ENCODE assay signal across 9 mouse cellular contexts in the genomic region with DNA sequence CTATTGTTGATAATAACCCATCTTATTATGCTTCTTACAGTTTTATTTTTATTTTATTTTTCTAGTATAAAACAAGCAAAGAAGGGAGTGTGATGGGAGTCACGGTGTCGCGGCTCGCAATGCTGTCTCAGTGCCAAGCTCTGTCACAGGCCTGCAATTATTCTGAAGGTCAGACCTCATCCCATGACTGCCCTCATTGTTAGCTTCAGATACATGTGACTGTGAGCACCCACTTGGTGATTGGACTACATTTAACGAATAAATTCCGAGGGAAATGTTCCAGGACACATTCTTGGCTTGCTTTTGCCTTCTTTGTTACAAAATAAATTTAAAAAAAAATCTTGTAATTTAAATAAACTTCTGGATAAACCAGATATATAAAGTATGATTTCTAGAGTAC. TPM values are rescaled to one million over a fixed set of nuclear protein-coding genes. Genes with fewer than 3 reads are reported as not detected.
A peak's percentile ranks its signal among the peaks of the same experiment; 100 is the strongest.
DNase-seq lines count a peak whose midpoint lies in the region; ATAC-seq and TF ChIP-seq lines count a peak whose summit lies in the region.
"Had no signal": no experiment of that assay in that cellular context is flagged by ENCODE, and none has a peak within 500 bp of the region (broad histone marks: within the 10 kb centered on the region; RNA-seq: fewer than 3 reads in every experiment).

No protein-coding gene starts in this region.

- DNase-seq in heart, adult 11 months, result peak; percentile 94
- DNase-seq in heart, embryonic 10.5 days (ENCODE audit: low spot score), result no peak
- peak; percentile 30 for DNase-seq in lung, embryonic 14.5 days
- DNase-seq in lung, adult 2 months, result no peak
- peak; percentile 91 for DNase-seq in fibroblast of lung, adult 2 months (ENCODE audit: low read depth)
- DNase-seq in lung, postnatal 4 days, result peak; percentile 30 to 62
- DNase-seq in ovary, postnatal 14 days (ENCODE audit: low spot score), result no peak
- DNase-seq in natural killer cell, adult 2 months (ENCODE audit: low spot score in 2 of 2), result no peak

- H3K4me1 ChIP-seq in heart, embryonic 10.5 days, result no peaks in the 10 kb centered on the region
- H3K4me1 ChIP-seq in lung, embryonic 14.5 days (ENCODE audit: insufficient read depth), result no peaks in the 10 kb centered on the region
- no peaks in the 10 kb centered on the region for H3K4me1 ChIP-seq in lung, adult 2 months (ENCODE audit: control insufficient read depth, insufficient read depth, low read length)

- no peak for TF ChIP-seq CTCF in lung, embryonic 14.5 days (IDR thresholded peaks at IDR 0.05; ENCODE audit: low read depth)
- no peak for TF ChIP-seq CTCF in lung, adult 2 months (IDR thresholded peaks at IDR 0.05; ENCODE audit: insufficient read depth, low read length)

- no peaks in the 10 kb centered on the region for H3K9me3 ChIP-seq in heart, embryonic 10.5 days
- H3K9me3 ChIP-seq in lung, embryonic 14.5 days (ENCODE audit: low read depth, low read length), result no peaks in the 10 kb centered on the region
- H3K9me3 ChIP-seq: megakaryocyte, embryonic 14.5 days had no signal

- TF ChIP-seq POLR2A in lung, adult 2 months (IDR thresholded peaks at IDR 0.05; ENCODE audit: borderline replicate concordance, extremely low read depth, low read depth, low read length), result no peak

- H3K4me3 ChIP-seq in heart, embryonic 10.5 days, result no peak overlapping the region
- no peak overlapping the region for H3K4me3 ChIP-seq in lung, embryonic 14.5 days (ENCODE audit: low read depth, low read length)
- no peak overlapping the region for H3K4me3 ChIP-seq in lung, adult 2 months (replicated peaks; ENCODE audit: extremely low read depth, low read depth, low read length)
- H3K4me3 ChIP-seq: megakaryocyte, embryonic 14.5 days had no signal

- peaks cover 79% of the 10 kb centered on the region for H3K36me3 ChIP-seq in heart, embryonic 10.5 days
- peaks cover 69% of the 10 kb centered on the region for H3K36me3 ChIP-seq in lung, embryonic 14.5 days (ENCODE audit: insufficient read depth)

- no peak for ATAC-seq in lung, embryonic 14.5 days (ENCODE audit: insufficient read depth)

- no peak overlapping the region for H3K4me2 ChIP-seq in lung, embryonic 14.5 days

- H3K27me3 ChIP-seq in heart, embryonic 10.5 days (ENCODE audit: insufficient read depth, poor library complexity, severe bottlenecking), result no peaks in the 10 kb centered on the region
- no peaks in the 10 kb centered on the region for H3K27me3 ChIP-seq in lung, embryonic 14.5 days (ENCODE audit: insufficient read depth, low read length)
- H3K27me3 ChIP-seq: megakaryocyte, embryonic 14.5 days had no signal

- no peak overlapping the region for H3K9ac ChIP-seq in lung, embryonic 14.5 days

- 85% methylated on average over 6 of the region's 6 CpGs for WGBS in heart, embryonic 10.5 days
- WGBS in lung, embryonic 14.5 days, result 79% methylated on average over 6 of the region's 6 CpGs
- 69% methylated on average over 6 of the region's 6 CpGs for WGBS in lung, adult 2 months

- H3K27ac ChIP-seq in heart, embryonic 10.5 days, result no peak overlapping the region
- no peak overlapping the region for H3K27ac ChIP-seq in lung, embryonic 14.5 days (ENCODE audit: low read depth)

RNA-seq across cellular contexts. Expression of a gene that starts 59.8 kb away (rescaled TPM):
- polyA plus RNA-seq in heart, embryonic 10.5 days (2016; fragmentation: Nextera tagmentation; extraction: Ambion mirVana), result 36.0 and 36.1 TPM in 2 replicates
- polyA plus RNA-seq in lung, embryonic 14.5 days (2014; fragmentation: Nextera tagmentation; extraction: Ambion mirVana), result 52.9 and 56.9 TPM in 2 replicates
- polyA plus RNA-seq in lung, adult 2 months (2012; rRNA removed), result 40.8 and 45.7 TPM in 2 replicates

Comparison
In these comparisons a context has a peak if more than half of its experiments do, and no peak if none do; other contexts are left out.
1. DNase-seq: peak in heart, adult 11 months (single experiment), lung, embryonic 14.5 days (single experiment), fibroblast of lung, adult 2 months (single experiment) and lung, postnatal 4 days (2 of 2); none in heart, embryonic 10.5 days (single experiment), lung, adult 2 months (single experiment), ovary, postnatal 14 days (single experiment) and natural killer cell, adult 2 months (0 of 2).